Mouse (Mus musculus): ENCODE measurements around the gene Ctdnep1.
A peak's percentile ranks its signal among the peaks of the same experiment; 100 is the strongest.

DNA sequence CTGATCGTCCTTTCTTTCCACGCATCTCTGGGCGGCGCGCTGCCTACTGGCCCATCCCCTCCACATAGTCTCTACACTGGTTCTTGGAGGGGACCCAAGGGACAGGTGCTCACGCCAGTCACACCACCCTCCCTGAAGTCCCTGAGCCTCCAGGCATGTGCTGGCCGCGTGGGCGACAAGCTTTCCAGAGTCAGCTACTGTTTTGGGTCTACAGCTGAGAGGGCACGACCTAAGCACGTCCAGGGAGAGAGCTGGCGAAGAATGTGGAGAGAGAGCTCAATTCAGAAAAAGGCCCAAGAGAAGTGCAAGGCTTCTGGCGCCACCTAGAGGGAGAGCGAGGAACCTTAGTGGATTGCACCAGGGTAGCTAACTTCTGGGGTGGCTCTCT, 32.2 kb upstream of the Ctdnep1 start:
- TF ChIP-seq CTCF (IDR thresholded peaks at IDR 0.05; ENCODE audit: low read depth) (peak; percentile 98), EP300 (IDR thresholded peaks at IDR 0.05; ENCODE audit: low read depth) (no peak)

Measured in liver, postnatal 0 days (tissue).